Mouse (Mus musculus) forebrain, embryonic 15.5 days (tissue): Measurements from ENCODE around the gene Gm10061. TPM values are rescaled to one million over a fixed set of nuclear protein-coding genes. Genes with fewer than 3 reads are reported as not detected.
"Not testable (repeated sequence)": the region's sequence is repeated elsewhere in the genome, so short reads cannot be mapped to it uniquely, and the experiment has no call there.

Experiments
- ATAC-seq: fragments of 200-750 bp; cut with Nextera tagmentation; replicated peaks from 2 replicates; pipeline ENCODE4 v1.8.0; 2017; ENCODE audit warnings: mild to moderate bottlenecking, moderate TSS enrichment, moderate library complexity
- H3K27ac ChIP-seq: fragments of 300-500 bp; sonication (generic); replicated peaks from 2 replicates; pipeline ENCODE4 v1.5.1; 2015; ENCODE audit warnings: mild to moderate bottlenecking, inconsistent platforms
- H3K27me3 ChIP-seq: fragments of 300-500 bp; sonication (generic); 2 replicates; pipeline ENCODE4 v1.6.1; 2015; ENCODE audit warnings: inconsistent platforms
- H3K36me3 ChIP-seq: fragments of 300-500 bp; sonication (generic); 2 replicates; pipeline ENCODE4 v1.6.1; 2015; ENCODE audit warnings: mild to moderate bottlenecking, inconsistent platforms
- H3K4me1 ChIP-seq: fragments of 300-500 bp; sonication (generic); 2 replicates; pipeline ENCODE4 v1.6.1; 2015; ENCODE audit warnings: inconsistent platforms
- H3K4me2 ChIP-seq: fragments of 300-500 bp; sonication (generic); replicated peaks from 2 replicates; pipeline ENCODE4 v1.6.1; 2015; ENCODE audit warnings: mild to moderate bottlenecking, inconsistent platforms
- H3K4me3 ChIP-seq: fragments of 300-500 bp; sonication (generic); 2 replicates; pipeline ENCODE4 v1.5.1; 2015; ENCODE audit warnings: mild to moderate bottlenecking, inconsistent platforms
- H3K9ac ChIP-seq: fragments of 300-500 bp; sonication (generic); replicated peaks from 2 replicates; pipeline ENCODE4 v1.6.1; 2015; ENCODE audit warnings: mild to moderate bottlenecking, inconsistent platforms
- H3K9me3 ChIP-seq: fragments of 300-500 bp; sonication (generic); 2 replicates; pipeline ENCODE4 v1.6.1; 2016; ENCODE audit warnings: inconsistent platforms
- WGBS: fragments of 180-500 bp; shearing (Covaris S2); methylation state at CpG from one replicate; pipeline ENCODE4 v1.1.7; 2015; ENCODE audit warnings: mixed read lengths; 5-methylcytosine and 5-hydroxymethylcytosine counted together
- polyA plus RNA-seq: library from polyadenylated mRNA; unstranded; fragments of >200 nt; fragmentation: Nextera tagmentation; extraction: Ambion mirVana; gene quantifications from 2 replicates; pipeline ENCODE4 v1.2.1, GENCODE M21; 2015

Gm10061 gene
- polyA plus RNA-seq, result not detected in 2 replicates

DNA sequence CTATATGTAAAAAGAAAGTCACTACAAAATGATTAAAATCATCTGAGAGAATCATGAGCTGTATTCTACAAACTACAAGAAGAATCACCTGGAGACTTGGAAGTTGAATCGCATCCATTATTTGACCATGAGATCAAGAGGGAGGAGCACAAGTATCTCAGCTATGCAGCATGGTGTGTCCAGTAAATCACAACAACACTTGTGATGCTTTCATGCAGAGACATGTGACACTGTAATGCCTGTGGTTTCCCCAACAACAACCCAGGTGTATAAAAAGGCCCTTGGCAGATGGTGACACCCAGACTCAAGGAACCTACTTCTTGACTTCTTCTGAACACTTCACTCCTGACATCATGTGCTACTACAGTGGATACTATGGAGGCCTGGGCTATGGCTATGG is at the start of gene Gm10061:
Gene Gm10061, plus strand, starts transcription at position 301 of the 400 bp plus-strand sequence.
- Histone ChIP-seq H3K9ac (no peak within 1 kb of the TSS), H3K4me1 (no peaks in the 10 kb centered on the region), H3K9me3 (no peaks in the 10 kb centered on the region), H3K4me3 (no peak within 1 kb of the TSS), H3K27me3 (no peaks in the 10 kb centered on the region), H3K36me3 (no peaks in the 10 kb centered on the region), H3K4me2 (no peak within 1 kb of the TSS), H3K27ac (no peak within 1 kb of the TSS)
- WGBS, result 94% methylated on average over 1 of the region's 1 CpGs
- no peak for ATAC-seq

- Histone ChIP-seq H3K4me2 (no peak within 1 kb of the TSS), H3K9me3 (no peaks in the 10 kb centered on the region), H3K4me1 (no peaks in the 10 kb centered on the region), H3K9ac (no peak within 1 kb of the TSS), H3K27ac (no peak within 1 kb of the TSS), H3K4me3 (no peak within 1 kb of the TSS), H3K27me3 (no peaks in the 10 kb centered on the region), H3K36me3 (no peaks in the 10 kb centered on the region)
- WGBS, result 97% methylated on average over 1 of the region's 1 CpGs
- ATAC-seq, result no peak
These were observed 10.3 kb upstream of the Gm10061 start, which contains the start of gene Gm6358 for GRCm38 (mm10) chr16:89140551-89140950. TSS of gene Gm6358 (plus strand) at chr16:89140851.

DNA sequence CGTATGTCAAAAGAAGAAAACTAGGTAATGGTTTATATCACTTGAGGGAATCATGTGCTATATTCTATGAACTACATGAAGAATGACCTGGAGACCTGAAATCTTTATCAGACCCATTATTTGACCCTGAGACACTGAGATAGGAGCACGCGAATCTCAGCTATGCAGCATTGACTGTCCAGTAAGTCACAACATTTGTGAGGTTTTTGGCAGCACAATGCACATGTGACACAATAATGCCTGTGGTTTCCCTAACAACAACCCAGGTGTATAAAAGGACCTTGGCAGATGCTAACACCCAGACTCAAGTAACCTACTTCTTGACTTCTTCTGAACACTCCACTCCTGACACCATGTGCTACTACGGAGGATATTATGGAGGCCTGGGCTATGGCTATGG is 6.8 kb downstream of the Gm10061 start, which contains the start of gene Gm9789:
Gene Gm9789, plus strand, starts transcription at position 301 of the 400 bp plus-strand sequence.
- Histone ChIP-seq H3K27ac (no peak within 1 kb of the TSS), H3K27me3 (no peaks in the 10 kb centered on the region), H3K4me2 (no peak within 1 kb of the TSS), H3K4me1 (no peaks in the 10 kb centered on the region), H3K4me3 (no peak within 1 kb of the TSS), H3K9ac (no peak within 1 kb of the TSS), H3K9me3 (no peaks in the 10 kb centered on the region), H3K36me3 (no peaks in the 10 kb centered on the region)
- no peak for ATAC-seq
- 83% methylated on average over 4 of the region's 4 CpGs for WGBS

- H3K36me3 ChIP-seq, H3K27ac ChIP-seq, H3K4me3 ChIP-seq, ATAC-seq, H3K27me3 ChIP-seq, H3K4me1 ChIP-seq, H3K9me3 ChIP-seq, H3K9ac ChIP-seq, H3K4me2 ChIP-seq: not testable (repeated sequence)
These were observed 18.3 kb downstream of the Gm10061 start, which contains the start of gene Gm7735 for GRCm38 (mm10) chr16:89169190-89169589. TSS of gene Gm7735 (plus strand) at chr16:89169490.

DNA sequence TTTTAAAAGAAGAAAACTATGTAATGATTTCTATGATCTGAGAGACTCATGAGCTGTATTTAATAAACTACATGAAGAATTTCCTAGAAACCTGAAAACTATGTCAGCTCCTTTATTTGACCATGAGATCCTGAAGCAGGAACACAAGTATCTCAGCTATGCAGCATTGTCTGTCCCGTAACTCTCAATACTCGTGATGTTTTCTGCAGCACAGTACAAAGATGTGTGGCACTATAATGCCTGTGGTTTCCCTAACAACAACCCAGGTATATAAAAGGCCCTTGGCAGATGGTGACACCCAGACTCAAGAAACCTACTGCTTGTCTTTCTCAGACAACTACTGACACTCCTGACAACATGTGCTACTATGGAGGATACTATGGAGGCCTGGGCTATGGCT is 23.5 kb downstream of the Gm10061 start, which contains the start of gene 1110057P08Rik:
Gene 1110057P08Rik, plus strand, starts transcription at position 301 of the 400 bp plus-strand sequence.
- no peaks in the 10 kb centered on the region for H3K4me1 ChIP-seq
- no peaks in the 10 kb centered on the region for H3K27me3 ChIP-seq
- no peak for ATAC-seq
- no peak within 1 kb of the TSS for H3K4me3 ChIP-seq
- H3K4me2 ChIP-seq, result no peak within 1 kb of the TSS
- H3K9ac ChIP-seq, result no peak within 1 kb of the TSS
- H3K36me3 ChIP-seq, result no peaks in the 10 kb centered on the region
- H3K27ac ChIP-seq, result no peak within 1 kb of the TSS
- no peaks in the 10 kb centered on the region for H3K9me3 ChIP-seq
- 81% methylated on average over 2 of the region's 2 CpGs for WGBS

DNA sequence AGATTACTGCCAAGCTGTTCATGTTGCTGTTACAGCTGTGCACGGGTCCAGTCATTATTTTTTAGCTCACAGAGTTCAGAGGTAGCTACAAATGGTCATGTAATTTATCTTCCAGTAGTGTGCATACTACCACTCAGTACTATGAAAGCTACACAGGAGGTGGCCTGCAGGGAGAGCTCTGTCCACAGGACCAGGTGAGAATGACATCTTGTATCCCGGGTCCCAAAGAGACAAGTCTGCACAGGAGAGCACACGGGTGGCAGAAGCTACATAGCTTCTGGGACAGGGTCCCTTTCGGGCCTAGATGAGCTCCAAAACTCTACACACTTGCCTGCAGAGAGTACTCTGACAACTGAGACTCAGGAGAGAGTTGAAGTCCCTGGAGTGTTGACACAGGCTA is 37.7 kb downstream of the Gm10061 start:
- H3K27ac ChIP-seq, result no peak overlapping the region
- H3K4me3 ChIP-seq, result no peak overlapping the region
- H3K9ac ChIP-seq, result no peak overlapping the region
- 86% methylated on average over 4 of the region's 4 CpGs for WGBS
- no peaks in the 10 kb centered on the region for H3K9me3 ChIP-seq
- H3K36me3 ChIP-seq, result no peaks in the 10 kb centered on the region
- no peaks in the 10 kb centered on the region for H3K4me1 ChIP-seq
- ATAC-seq, result no peak
- H3K4me2 ChIP-seq, result no peak overlapping the region
- no peaks in the 10 kb centered on the region for H3K27me3 ChIP-seq

Other genes with a start within 250 kb of the Gm10061 start
- not detected in 2 replicates for gene Krtap19-9b, start 218.8 kb upstream of the Gm10061 start, polyA plus RNA-seq
- gene Krtap16-3, start 188.2 kb upstream of the Gm10061 start, polyA plus RNA-seq, result not detected in 2 replicates
- not detected in 2 replicates for gene Krtap22-2, start 140.3 kb upstream of the Gm10061 start, polyA plus RNA-seq
- not detected in 2 replicates for gene Gm10229, start 135.8 kb upstream of the Gm10061 start, polyA plus RNA-seq
- gene Krtap6-1, start 119.4 kb upstream of the Gm10061 start, polyA plus RNA-seq, result not detected in 2 replicates
- not detected in 2 replicates for gene Gm10228, start 109.6 kb upstream of the Gm10061 start, polyA plus RNA-seq
- gene Krtap6-5, start 103.2 kb upstream of the Gm10061 start, polyA plus RNA-seq, result not detected in 2 replicates
- gene 1110025L11Rik, start 87.1 kb upstream of the Gm10061 start, polyA plus RNA-seq, result not detected in 2 replicates
- gene Krtap6-3, start 67.1 kb upstream of the Gm10061 start, polyA plus RNA-seq, result not detected in 2 replicates
- not detected in 2 replicates for gene Gm6358, start 10.2 kb upstream of the Gm10061 start, polyA plus RNA-seq
- not detected in 2 replicates for gene Gm9789, start 6.9 kb downstream of the Gm10061 start, polyA plus RNA-seq
- not detected in 2 replicates for gene Gm7735, start 18.4 kb downstream of the Gm10061 start, polyA plus RNA-seq
- gene 1110057P08Rik, start 23.6 kb downstream of the Gm10061 start, polyA plus RNA-seq, result not detected in 2 replicates
- not detected in 2 replicates for gene Krtap20-2, start 54.8 kb downstream of the Gm10061 start, polyA plus RNA-seq